28 mouse cellular contexts compared by ENCODE assay signal in genomic region chr15:10646297-10646696, GRCm38 (mm10).
DNase-seq lines count a peak whose midpoint lies in the region; ATAC-seq lines count a peak whose summit lies in the region.
"Had no signal": no experiment of that assay in that cellular context is flagged by ENCODE, and none has a peak within 500 bp of the region (broad histone marks: within the 10 kb centered on the region; RNA-seq: fewer than 3 reads in every experiment).

No protein-coding gene starts in this region.

- DNase-seq in heart, adult 11 months: peak; percentile 28
- DNase-seq in heart, postnatal 36 days: no peak
- no peak for DNase-seq in kidney, postnatal 25 days
- DNase-seq in midbrain, embryonic 10.5 days (ENCODE audit: low spot score): no peak
- DNase-seq in midbrain, embryonic 14.5 days: no peak
- no peak for DNase-seq in frontal cortex, postnatal 36 days (ENCODE audit: low spot score in 2 of 2)
- DNase-seq: adrenal gland, postnatal 10 days; adrenal gland, postnatal 36 days; cerebellum, adult 18-20 months; cerebellum, adult 9-10 months; cerebellum, postnatal 14 days; gastrocnemius, postnatal 14 days; heart, adult 18-20 months; heart, postnatal 10 days; heart, postnatal 4 days had no signal

- no peak overlapping the region for H3K4me2 ChIP-seq in kidney, embryonic 15.5 days
- no peak overlapping the region for H3K4me2 ChIP-seq in midbrain, embryonic 14.5 days (ENCODE audit: low read length)
- H3K4me2 ChIP-seq in intestine, embryonic 16.5 days (ENCODE audit: low read depth, low read length): no peak overlapping the region
- H3K4me2 ChIP-seq: embryonic facial prominence, embryonic 13.5 days; forebrain, embryonic 12.5 days; forebrain, embryonic 15.5 days; heart, embryonic 12.5 days; heart, embryonic 15.5 days; hindbrain, embryonic 12.5 days; hindbrain, embryonic 15.5 days had no signal

- intact Hi-C loops in heart, postnatal 36 days (cut with DNase I): no loop called here

- no peaks in the 10 kb centered on the region for H3K9me3 ChIP-seq in kidney, embryonic 15.5 days (replicated peaks)
- H3K9me3 ChIP-seq in midbrain, embryonic 10.5 days (replicated peaks): no peaks in the 10 kb centered on the region
- H3K9me3 ChIP-seq in midbrain, embryonic 14.5 days (ENCODE audit: control insufficient read depth, low read length): no peaks in the 10 kb centered on the region
- H3K9me3 ChIP-seq in intestine, embryonic 16.5 days (ENCODE audit: control insufficient read depth, low read length): no peaks in the 10 kb centered on the region
- H3K9me3 ChIP-seq: embryonic facial prominence, embryonic 13.5 days; forebrain, embryonic 12.5 days; forebrain, embryonic 15.5 days; G1E; heart, embryonic 12.5 days; heart, embryonic 15.5 days; hindbrain, embryonic 12.5 days; hindbrain, embryonic 15.5 days had no signal

- H3K27me3 ChIP-seq in kidney, embryonic 15.5 days: no peaks in the 10 kb centered on the region
- H3K27me3 ChIP-seq in midbrain, embryonic 10.5 days (ENCODE audit: low read depth, poor library complexity, severe bottlenecking): no peaks in the 10 kb centered on the region
- H3K27me3 ChIP-seq in midbrain, embryonic 14.5 days (ENCODE audit: control insufficient read depth, insufficient read depth, low read length): no peaks in the 10 kb centered on the region
- no peaks in the 10 kb centered on the region for H3K27me3 ChIP-seq in intestine, embryonic 16.5 days (replicated peaks; ENCODE audit: control insufficient read depth, insufficient read depth, low read length)
- H3K27me3 ChIP-seq: CH12.LX; embryonic facial prominence, embryonic 13.5 days; forebrain, embryonic 15.5 days; hindbrain, embryonic 12.5 days; hindbrain, embryonic 15.5 days; Patski had no signal

- no peak for ATAC-seq in kidney, embryonic 15.5 days (replicated peaks; ENCODE audit: low FRiP score)
- ATAC-seq in midbrain, embryonic 14.5 days (ENCODE audit: low FRiP score, low TSS enrichment): no peak
- peak; percentile 34 for ATAC-seq in intestine, embryonic 16.5 days
- ATAC-seq: forebrain, embryonic 15.5 days; Patski had no signal

- no peaks in the 10 kb centered on the region for H3K36me3 ChIP-seq in kidney, embryonic 15.5 days
- H3K36me3 ChIP-seq in midbrain, embryonic 10.5 days: 0 out of 2 replicates have a peak, but pooled peaks cover 10% of the 10 kb centered on the region
- no peaks in the 10 kb centered on the region for H3K36me3 ChIP-seq in midbrain, embryonic 14.5 days (ENCODE audit: control insufficient read depth, insufficient read depth, low read length)
- no peaks in the 10 kb centered on the region for H3K36me3 ChIP-seq in intestine, embryonic 16.5 days (ENCODE audit: control insufficient read depth, insufficient read depth, low read length)
- H3K36me3 ChIP-seq: forebrain, embryonic 12.5 days; forebrain, embryonic 15.5 days; G1E; heart, embryonic 12.5 days; heart, embryonic 15.5 days; hindbrain, embryonic 12.5 days; hindbrain, embryonic 15.5 days had no signal

- H3K9ac ChIP-seq in kidney, embryonic 15.5 days: no peak overlapping the region
- H3K9ac ChIP-seq in midbrain, embryonic 14.5 days (replicated peaks; ENCODE audit: low read length): no peak overlapping the region
- no peak overlapping the region for H3K9ac ChIP-seq in intestine, embryonic 16.5 days (ENCODE audit: low read depth, low read length)
- H3K9ac ChIP-seq: embryonic facial prominence, embryonic 13.5 days; forebrain, embryonic 12.5 days; forebrain, embryonic 15.5 days; heart, embryonic 12.5 days; heart, embryonic 15.5 days; hindbrain, embryonic 12.5 days; hindbrain, embryonic 15.5 days had no signal

- H3K27ac ChIP-seq in kidney, embryonic 15.5 days: peak overlapping the region; percentile 45; the same call in 1 of the 2 replicates
- 0 out of 2 replicates have a peak overlapping the region, but pooled peaks have one; percentile 33 for H3K27ac ChIP-seq in midbrain, embryonic 10.5 days (replicated peaks)
- no peak overlapping the region for H3K27ac ChIP-seq in midbrain, embryonic 14.5 days (replicated peaks; ENCODE audit: low read depth, low read length)
- no peak overlapping the region for H3K27ac ChIP-seq in intestine, embryonic 16.5 days (ENCODE audit: low read length)
- H3K27ac ChIP-seq: embryonic facial prominence, embryonic 13.5 days; forebrain, embryonic 12.5 days; forebrain, embryonic 15.5 days; heart, embryonic 15.5 days; hindbrain, embryonic 12.5 days; hindbrain, embryonic 15.5 days had no signal

- H3K4me3 ChIP-seq in kidney, embryonic 15.5 days (replicated peaks): no peak overlapping the region
- no peak overlapping the region for H3K4me3 ChIP-seq in midbrain, embryonic 10.5 days
- no peak overlapping the region for H3K4me3 ChIP-seq in midbrain, embryonic 14.5 days (replicated peaks; ENCODE audit: low read depth, low read length)
- H3K4me3 ChIP-seq in intestine, embryonic 16.5 days (ENCODE audit: low read length): no peak overlapping the region
- H3K4me3 ChIP-seq: embryonic facial prominence, embryonic 13.5 days; erythroblast, embryonic 14.5 days; forebrain, embryonic 12.5 days; forebrain, embryonic 15.5 days; heart, embryonic 12.5 days; heart, embryonic 15.5 days; hindbrain, embryonic 12.5 days; hindbrain, embryonic 15.5 days had no signal

- WGBS in kidney, embryonic 15.5 days: 81% methylated on average over 5 of the region's 5 CpGs
- 78% methylated on average over 5 of the region's 5 CpGs for WGBS in midbrain, embryonic 10.5 days
- WGBS in midbrain, embryonic 14.5 days: 73% methylated on average over 5 of the region's 5 CpGs
- 71% methylated on average over 5 of the region's 5 CpGs for WGBS in intestine, embryonic 16.5 days

- peaks cover 68% of the 10 kb centered on the region for H3K4me1 ChIP-seq in kidney, embryonic 15.5 days
- peaks cover 75% of the 10 kb centered on the region for H3K4me1 ChIP-seq in midbrain, embryonic 10.5 days
- H3K4me1 ChIP-seq in midbrain, embryonic 14.5 days (ENCODE audit: control insufficient read depth, insufficient read depth, low read length): 0 out of 2 replicates have a peak, but pooled peaks cover 25% of the 10 kb centered on the region
- H3K4me1 ChIP-seq in intestine, embryonic 16.5 days (ENCODE audit: control insufficient read depth, insufficient read depth, low read length): peaks cover 12% of the 10 kb centered on the region

Comparison
In these comparisons a context has a peak if more than half of its experiments do, and no peak if none do; other contexts are left out.
1. H3K27ac ChIP-seq: peak in kidney, embryonic 15.5 days (single experiment) and midbrain, embryonic 10.5 days (single experiment); none in midbrain, embryonic 14.5 days (single experiment) and intestine, embryonic 16.5 days (single experiment).